Mouse (Mus musculus) embryo, embryonic 11 days (tissue): ENCODE results near the gene Zfp648.

Experiments used
- DNase-seq: peaks from one replicate; pipeline ENCODE4 v3.0.0-alpha.2; 2015

The Zfp648 gene

DNA sequence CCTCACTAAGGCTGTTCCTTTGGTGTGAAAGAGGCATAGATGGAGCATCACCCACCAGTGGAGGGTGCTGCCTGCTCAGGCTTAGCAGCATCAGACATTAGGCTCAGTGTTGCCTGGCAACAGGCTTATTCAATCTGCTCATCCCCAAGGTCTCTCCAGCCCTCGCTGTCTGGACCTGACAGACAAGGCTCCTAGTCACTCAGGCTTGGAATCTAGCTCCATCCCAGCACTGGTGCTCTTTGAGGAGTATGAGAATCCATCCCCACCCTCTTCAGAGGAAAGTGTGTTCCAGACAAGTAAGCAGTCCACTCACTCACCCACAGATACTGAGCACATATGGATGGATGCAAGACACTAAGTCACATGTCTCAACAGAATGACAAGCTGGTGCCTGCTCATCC, 22.8 kb downstream of the Zfp648 start:
- peak; percentile 9 for DNase-seq

DNA sequence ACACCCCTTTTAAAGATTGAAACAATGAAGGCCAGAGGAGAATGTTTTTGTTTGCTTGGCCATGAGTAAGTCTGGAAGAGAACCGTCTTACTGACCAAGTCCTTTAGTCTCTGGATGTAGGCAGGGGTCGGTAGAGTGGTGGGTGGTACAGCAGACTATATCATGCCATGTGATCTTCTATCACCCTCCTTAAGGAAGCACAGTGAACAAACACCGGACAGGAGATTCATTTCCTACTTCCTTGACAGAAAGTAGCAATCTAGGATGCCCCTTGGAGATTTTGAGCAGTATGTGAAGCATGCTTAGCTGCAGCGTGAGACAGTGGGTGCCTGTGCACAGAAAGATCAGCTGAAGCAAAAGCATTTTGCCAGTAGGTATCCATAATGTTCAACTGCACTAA, 31.6 kb downstream of the Zfp648 start:
- DNase-seq, result no peak

DNA sequence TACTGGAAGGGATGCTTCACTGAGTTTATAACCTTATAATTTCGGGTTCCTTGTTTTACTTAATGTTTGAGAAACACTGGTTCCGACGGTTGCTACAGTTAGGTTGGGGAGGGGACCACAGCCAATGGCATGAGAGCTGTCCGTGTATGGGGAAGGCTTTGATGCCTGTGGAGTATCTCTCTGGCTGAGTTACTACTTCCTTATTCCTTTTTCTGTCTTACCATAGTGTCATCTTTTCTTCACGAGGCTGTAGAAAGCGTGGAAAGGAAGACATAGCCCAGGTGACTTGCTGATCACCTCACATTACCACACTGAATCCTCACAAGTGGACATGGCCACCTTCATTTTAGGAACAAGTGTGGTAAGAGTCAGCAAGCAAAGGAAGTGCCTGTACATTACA, 32.0 kb downstream of the Zfp648 start:
- DNase-seq, result no peak

DNA sequence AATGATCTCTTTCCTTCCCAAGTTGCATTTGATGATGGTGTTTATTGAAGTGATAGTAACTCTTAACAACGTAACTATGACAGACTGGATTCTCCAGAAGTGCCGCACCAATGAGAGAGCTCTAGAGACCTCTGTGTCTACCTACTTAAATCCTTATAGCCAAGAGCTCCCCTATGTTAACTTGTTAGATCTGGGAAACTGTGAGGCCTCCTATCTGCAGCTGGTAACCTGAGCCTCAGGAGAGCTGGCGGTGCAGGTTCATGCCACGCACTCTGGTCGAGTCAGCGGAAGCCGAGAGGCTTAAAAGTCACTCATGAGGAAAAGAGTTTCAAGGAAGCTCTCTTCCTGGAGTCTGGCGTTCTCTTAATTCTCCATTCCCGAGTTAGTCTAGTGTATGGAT, 33.8 kb downstream of the Zfp648 start:
- no peak for DNase-seq

DNA sequence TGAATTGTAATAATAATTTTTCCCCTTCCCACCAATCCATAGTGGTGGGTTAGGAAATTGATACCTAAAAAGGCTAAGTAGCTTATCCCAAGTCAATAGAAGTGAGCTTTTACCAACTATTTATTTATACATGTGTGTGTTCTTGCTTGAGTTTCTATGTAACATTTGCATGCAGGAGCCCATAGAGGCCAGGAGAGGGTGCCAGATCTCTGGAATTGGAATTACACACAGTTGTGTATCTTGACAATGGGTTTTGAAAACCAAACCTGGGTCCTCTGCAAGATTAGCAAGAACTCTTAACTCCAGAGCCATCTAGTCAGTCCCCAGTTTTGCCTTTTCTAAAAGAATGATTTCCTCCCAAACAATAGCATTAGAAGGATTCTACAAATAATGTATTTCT, 37.9 kb downstream of the Zfp648 start:
- peak; percentile 23 for DNase-seq

DNA sequence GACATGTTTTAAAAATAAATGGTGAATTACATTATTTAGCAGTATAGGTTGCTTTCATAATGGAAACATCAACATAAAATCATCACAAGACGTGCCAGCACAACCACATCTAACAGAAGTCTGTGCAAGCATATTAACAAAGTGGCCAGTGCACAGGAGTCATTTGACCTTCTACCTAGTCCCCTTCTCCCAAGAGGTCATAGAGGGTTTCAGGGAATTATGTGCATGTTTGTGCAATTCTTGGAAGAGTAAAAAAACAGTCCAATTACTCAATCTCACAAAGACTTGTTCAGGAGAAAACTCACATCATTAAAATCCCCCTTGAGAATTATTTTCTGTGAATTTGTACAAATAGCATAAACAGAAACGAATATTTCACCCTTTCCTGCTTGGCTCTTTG, 50.2 kb downstream of the Zfp648 start:
- DNase-seq, result no peak

DNA sequence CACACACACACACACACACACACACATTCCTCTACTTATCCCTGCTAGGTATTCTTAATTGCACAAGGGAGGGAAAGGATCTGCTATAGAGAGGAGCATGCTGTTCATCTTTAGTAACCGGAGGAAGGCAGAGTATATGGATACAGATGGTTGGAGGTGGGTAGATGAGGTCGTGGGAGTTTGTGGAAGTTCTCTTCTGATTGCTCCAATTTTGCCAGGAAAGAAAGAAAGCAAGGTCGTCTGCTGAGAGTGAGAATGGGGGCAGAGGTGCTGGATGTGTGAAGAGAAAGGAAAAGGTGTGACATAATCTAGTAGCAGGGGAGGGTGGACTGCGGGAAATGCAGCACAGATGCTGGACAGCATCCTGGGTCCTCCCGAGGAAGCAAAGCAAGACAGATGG, 51.8 kb downstream of the Zfp648 start:
- no peak for DNase-seq
